Mouse (Mus musculus): ENCODE measurements around the gene Fam71a. TPM values are rescaled to one million over a fixed set of nuclear protein-coding genes. Genes with fewer than 3 reads are reported as not detected.

The Fam71a gene
- polyA plus RNA-seq, 1 experiment from 2014 or later, result not detected

Other genes with a start within 250 kb of the Fam71a start
- gene Angel2, start 239.7 kb downstream of the Fam71a start, polyA plus RNA-seq (2015; fragmentation: Nextera tagmentation; extraction: Ambion mirVana), result 51.4 and 63.2 TPM in 2 replicates
- 90.3 and 94.0 TPM in 2 replicates for gene Vash2, start 185.5 kb downstream of the Fam71a start, polyA plus RNA-seq (2015; fragmentation: Nextera tagmentation; extraction: Ambion mirVana)
- 6.9 and 7.8 TPM in 2 replicates for gene Flvcr1, start 138.7 kb downstream of the Fam71a start, polyA plus RNA-seq (2015; fragmentation: Nextera tagmentation; extraction: Ambion mirVana)
- not detected in 2 replicates for gene Spata45, start 128.2 kb downstream of the Fam71a start, polyA plus RNA-seq (2015; fragmentation: Nextera tagmentation; extraction: Ambion mirVana)
- gene Tatdn3, start 101.9 kb downstream of the Fam71a start, polyA plus RNA-seq (2015; fragmentation: Nextera tagmentation; extraction: Ambion mirVana), result 16.6 and 17.5 TPM in 2 replicates
- 4.6 and 4.9 TPM in 2 replicates for gene Nsl1, start 101.8 kb downstream of the Fam71a start, polyA plus RNA-seq (2015; fragmentation: Nextera tagmentation; extraction: Ambion mirVana)
- 2.0 and 2.6 TPM in 2 replicates for gene Batf3, start 67.0 kb downstream of the Fam71a start, polyA plus RNA-seq (2015; fragmentation: Nextera tagmentation; extraction: Ambion mirVana)
- gene Atf3, start 53.2 kb upstream of the Fam71a start, polyA plus RNA-seq (2015; fragmentation: Nextera tagmentation; extraction: Ambion mirVana), result 2.0 and 2.2 TPM in 2 replicates
- 105 and 121 TPM in 2 replicates for gene Nenf, start 153.4 kb upstream of the Fam71a start, polyA plus RNA-seq (2015; fragmentation: Nextera tagmentation; extraction: Ambion mirVana)
- 36.3 and 36.9 TPM in 2 replicates for gene Tmem206, start 161.1 kb upstream of the Fam71a start, polyA plus RNA-seq (2015; fragmentation: Nextera tagmentation; extraction: Ambion mirVana)
- 8.6 and 8.7 TPM in 2 replicates for gene Ppp2r5a, start 238.5 kb upstream of the Fam71a start, polyA plus RNA-seq (2015; fragmentation: Nextera tagmentation; extraction: Ambion mirVana)

All from neural tube, embryonic 13.5 days (tissue).